Mouse (Mus musculus): ENCODE data around the gene Tcte1. TPM values are rescaled to one million over a fixed set of nuclear protein-coding genes. Genes with fewer than 3 reads are reported as not detected.

Gene Tcte1
- polyA plus RNA-seq (2012) = not detected in 2 replicates

DNA sequence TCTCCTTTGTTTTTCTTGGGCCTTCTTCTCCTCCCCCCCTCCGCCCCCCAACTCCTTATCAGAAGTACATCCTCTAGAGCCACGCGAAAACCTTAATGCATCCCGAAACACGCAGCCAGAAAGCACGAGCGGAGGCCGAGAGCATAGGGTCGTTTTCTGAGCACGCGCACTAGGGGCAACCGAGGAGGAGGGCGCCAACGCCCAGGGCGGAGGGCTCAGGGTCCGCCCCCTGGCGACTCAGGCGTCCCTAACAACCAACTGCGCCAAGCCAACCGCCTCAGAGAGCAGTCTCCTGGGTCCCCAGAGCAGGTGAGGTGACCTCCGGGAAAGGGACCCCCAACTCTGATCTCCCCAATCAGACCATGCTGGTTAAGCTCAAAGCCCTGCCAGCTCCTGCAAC lies at the start of gene Tcte1:
Gene Tcte1 (plus strand): TSS at position 172 of the 400 bp plus-strand sequence.
- H3K27me3 ChIP-seq (ENCODE audit: control insufficient read depth) = peaks cover 34% of the 10 kb centered on the region
- no peak within 1 kb of the TSS for H3K4me3 ChIP-seq (replicated peaks)
- H3K4me1 ChIP-seq (ENCODE audit: control insufficient read depth) = peaks cover 7% of the 10 kb centered on the region
- H3K9me3 ChIP-seq (ENCODE audit: control insufficient read depth, low read length) = no peaks in the 10 kb centered on the region
- H3K36me3 ChIP-seq (ENCODE audit: control insufficient read depth) = peaks cover 21% of the 10 kb centered on the region
- TF ChIP-seq TAL1 (IDR thresholded peaks at IDR 0.05; ENCODE audit: low read length) (no peak), GATA1 (IDR thresholded peaks at IDR 0.05; ENCODE audit: low read length) (no peak)

DNA sequence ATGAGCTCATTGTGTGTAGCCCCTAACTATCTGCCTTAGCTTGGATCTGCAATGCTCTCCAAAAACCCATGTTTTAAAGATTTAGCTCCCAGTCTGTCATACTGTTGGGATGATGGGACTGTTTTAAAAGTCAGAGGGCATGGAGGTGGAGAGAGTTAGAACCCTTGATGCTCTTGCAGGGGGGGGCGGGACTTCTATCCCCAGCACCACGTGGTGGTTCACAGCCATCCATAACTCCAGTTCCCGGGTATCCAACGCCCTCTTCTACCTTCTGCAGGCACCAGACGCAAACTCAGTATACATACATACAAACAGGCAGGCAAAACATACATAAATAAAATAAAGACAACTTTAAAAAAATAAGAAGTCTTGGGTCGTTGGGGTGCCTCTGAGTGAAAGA lies 49.6 kb upstream of the Tcte1 start:
- Histone ChIP-seq H3K27me3 (ENCODE audit: control insufficient read depth) (peaks cover 34% of the 10 kb centered on the region), H3K9me3 (ENCODE audit: control insufficient read depth, low read length) (no peaks in the 10 kb centered on the region; the same call in 1 of the 2 replicates), H3K36me3 (ENCODE audit: control insufficient read depth) (no peaks in the 10 kb centered on the region), H3K4me3 (replicated peaks) (no peak overlapping the region), H3K4me1 (ENCODE audit: control insufficient read depth) (peaks cover 6% of the 10 kb centered on the region)
- TF ChIP-seq TAL1 (IDR thresholded peaks at IDR 0.05; ENCODE audit: low read length) (no peak), GATA1 (IDR thresholded peaks at IDR 0.05; ENCODE audit: low read length) (no peak)

DNA sequence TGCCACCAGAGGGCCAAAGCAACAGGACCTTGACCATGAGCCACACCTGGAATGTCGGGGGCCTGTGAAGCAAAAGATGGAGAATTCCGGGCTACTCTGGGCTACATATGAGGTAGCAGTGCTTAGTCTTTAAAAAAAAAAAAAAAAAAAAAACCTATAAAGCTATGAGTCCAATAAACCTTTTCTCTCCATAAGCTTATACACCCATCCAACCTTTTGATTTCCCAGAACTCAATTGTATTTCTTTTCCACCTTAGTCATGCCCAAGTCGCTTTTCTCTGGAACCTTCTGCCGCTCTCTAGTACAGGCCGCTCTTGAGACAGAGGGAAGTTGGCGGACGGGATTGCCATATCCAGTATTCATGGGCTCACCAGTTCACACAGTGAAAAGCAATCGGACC lies 49.1 kb upstream of the Tcte1 start:
- peaks cover 6% of the 10 kb centered on the region for H3K4me1 ChIP-seq (ENCODE audit: control insufficient read depth)
- H3K9me3 ChIP-seq (ENCODE audit: control insufficient read depth, low read length) = no peaks in the 10 kb centered on the region
- TF ChIP-seq GATA1 (IDR thresholded peaks at IDR 0.05; ENCODE audit: low read length) (no peak), TAL1 (IDR thresholded peaks at IDR 0.05; ENCODE audit: low read length) (no peak)
- no peak overlapping the region for H3K4me3 ChIP-seq (replicated peaks)
- peaks cover 34% of the 10 kb centered on the region for H3K27me3 ChIP-seq (ENCODE audit: control insufficient read depth)
- H3K36me3 ChIP-seq (ENCODE audit: control insufficient read depth) = no peaks in the 10 kb centered on the region

DNA sequence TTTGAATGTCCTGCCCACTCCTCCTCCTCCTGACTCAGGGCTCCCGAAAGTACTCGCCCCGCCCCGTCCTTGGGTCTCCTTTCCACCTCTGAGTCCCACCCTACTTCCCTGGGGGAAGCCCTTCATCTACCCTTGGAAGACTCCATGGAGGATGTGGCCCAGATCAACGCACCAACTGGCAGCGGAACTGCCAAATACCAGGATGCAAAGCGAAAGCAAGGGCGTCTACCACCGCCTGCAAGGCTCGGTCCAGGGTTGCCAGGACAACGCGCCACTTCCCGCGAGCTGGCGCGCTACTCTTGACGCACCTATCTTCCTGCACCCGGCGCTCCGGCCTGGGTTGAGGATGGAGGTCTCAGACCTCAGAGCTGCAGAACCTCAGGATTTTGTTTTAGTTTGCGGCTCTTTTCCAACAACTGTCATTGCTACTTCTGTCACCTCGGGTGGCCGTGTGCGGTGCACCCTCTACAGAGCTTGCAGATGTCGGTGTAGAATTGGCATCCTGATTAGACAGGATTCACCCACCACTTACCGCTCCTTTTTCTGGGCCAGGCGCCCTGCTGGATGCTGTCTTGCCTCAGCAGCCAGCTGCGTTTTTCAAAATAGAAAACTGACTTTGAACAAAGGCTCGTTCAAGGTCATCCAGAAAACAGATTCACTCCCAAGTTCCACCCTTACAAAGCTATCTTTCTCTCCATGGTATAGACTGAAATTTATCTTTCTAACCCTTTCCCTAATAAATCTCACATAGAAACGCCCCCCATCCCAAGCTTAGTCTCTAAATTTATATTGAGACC lies 48.4 kb upstream of the Tcte1 start, which contains the start of gene Spats1:
Gene Spats1 (minus strand): TSS at position 747 of the 797 bp plus-strand sequence.
- Histone ChIP-seq H3K27me3 (ENCODE audit: control insufficient read depth) (peaks cover 34% of the 10 kb centered on the region), H3K36me3 (ENCODE audit: control insufficient read depth) (no peaks in the 10 kb centered on the region), H3K9me3 (ENCODE audit: control insufficient read depth, low read length) (no peaks in the 10 kb centered on the region), H3K4me3 (replicated peaks) (peak within 1 kb of the TSS; percentile 25), H3K4me1 (ENCODE audit: control insufficient read depth) (peaks cover 6% of the 10 kb centered on the region)
- TF ChIP-seq GATA1 (IDR thresholded peaks at IDR 0.05; ENCODE audit: low read length) (no peak), TAL1 (IDR thresholded peaks at IDR 0.05; ENCODE audit: low read length) (no peak)

DNA sequence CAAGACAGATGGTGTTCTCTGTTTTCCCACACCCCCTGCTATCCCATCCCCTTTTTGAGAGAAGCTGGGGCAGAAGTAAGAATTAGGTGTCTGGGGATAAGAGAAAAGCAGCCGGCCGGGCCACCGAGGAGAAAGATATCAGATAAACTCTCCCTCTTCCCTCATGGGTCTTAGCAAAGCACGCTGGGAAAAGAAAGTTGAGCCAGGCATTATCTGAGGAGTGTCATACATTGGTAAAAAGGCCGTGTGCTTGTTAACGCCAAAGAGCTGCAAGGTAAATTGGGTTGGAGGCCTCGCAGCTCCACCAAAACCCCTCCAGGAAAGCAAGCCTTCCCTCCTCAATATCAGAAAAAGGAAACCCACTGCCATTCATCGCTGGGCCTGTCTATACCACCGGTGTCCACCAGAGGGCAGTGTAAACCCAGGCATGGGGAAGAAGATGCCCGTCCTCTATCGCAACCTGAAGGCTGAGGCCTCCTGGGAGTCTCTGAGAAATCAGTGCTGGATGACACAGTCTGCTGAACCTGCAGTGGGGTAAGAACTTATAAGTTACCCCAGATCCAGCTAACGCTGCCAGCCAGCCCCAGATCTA lies 44.9 kb upstream of the Tcte1 start:
- Histone ChIP-seq H3K4me3 (replicated peaks) (no peak overlapping the region), H3K4me1 (ENCODE audit: control insufficient read depth) (peaks cover 6% of the 10 kb centered on the region), H3K36me3 (ENCODE audit: control insufficient read depth) (no peaks in the 10 kb centered on the region), H3K27me3 (ENCODE audit: control insufficient read depth) (peaks cover 33% of the 10 kb centered on the region), H3K9me3 (ENCODE audit: control insufficient read depth, low read length) (peaks cover 3% of the 10 kb centered on the region; the same call in 1 of the 2 replicates)
- TF ChIP-seq TAL1 (IDR thresholded peaks at IDR 0.05; ENCODE audit: low read length) (no peak), GATA1 (IDR thresholded peaks at IDR 0.05; ENCODE audit: low read length) (no peak)

DNA sequence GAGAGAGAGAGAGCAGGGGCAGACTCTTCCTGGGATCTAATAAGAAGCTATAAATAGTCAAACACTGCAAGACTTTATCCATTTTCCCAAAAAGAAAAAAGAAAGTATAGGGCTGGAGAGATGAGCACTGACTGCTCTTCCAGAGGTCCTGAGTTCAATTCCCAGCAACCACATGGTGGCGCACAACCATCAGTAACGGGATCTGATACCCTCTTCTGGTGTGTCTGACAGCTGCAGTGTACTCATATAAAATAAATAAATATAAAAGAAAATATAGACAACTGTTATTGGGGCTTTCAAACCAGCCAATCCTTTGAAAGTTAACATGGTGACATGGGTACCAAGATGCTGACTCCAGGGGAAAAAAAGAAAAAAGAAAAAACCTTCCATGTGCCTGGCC lies 42.8 kb upstream of the Tcte1 start:
- Histone ChIP-seq H3K9me3 (ENCODE audit: control insufficient read depth, low read length) (peaks cover 3% of the 10 kb centered on the region; the same call in 1 of the 2 replicates), H3K36me3 (ENCODE audit: control insufficient read depth) (no peaks in the 10 kb centered on the region), H3K27me3 (ENCODE audit: control insufficient read depth) (peaks cover 15% of the 10 kb centered on the region), H3K4me3 (replicated peaks) (no peak overlapping the region), H3K4me1 (ENCODE audit: control insufficient read depth) (peaks cover 3% of the 10 kb centered on the region)
- TF ChIP-seq GATA1 (IDR thresholded peaks at IDR 0.05; ENCODE audit: low read length) (no peak), TAL1 (IDR thresholded peaks at IDR 0.05; ENCODE audit: low read length) (no peak)

DNA sequence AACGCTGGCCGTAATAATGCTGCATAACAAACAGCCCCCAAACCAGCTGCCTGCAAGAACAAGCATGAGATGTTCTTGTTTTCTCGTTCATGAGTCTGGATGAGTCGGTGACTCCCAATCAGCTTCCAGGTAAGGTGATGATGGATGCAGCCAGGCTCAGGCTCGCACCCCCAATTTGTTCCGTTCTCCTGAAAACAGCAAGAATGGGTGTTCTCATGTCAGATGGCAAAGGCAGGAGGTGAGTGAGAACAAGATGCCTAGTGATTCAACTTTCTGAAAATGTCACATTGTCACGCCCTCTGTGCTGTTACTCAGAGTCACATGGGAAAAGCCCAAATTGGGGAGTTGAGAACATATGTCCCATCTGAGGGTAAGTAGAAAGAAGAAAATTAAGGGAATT lies 37.7 kb upstream of the Tcte1 start:
- Histone ChIP-seq H3K4me1 (ENCODE audit: control insufficient read depth) (no peaks in the 10 kb centered on the region), H3K4me3 (replicated peaks) (no peak overlapping the region), H3K9me3 (ENCODE audit: control insufficient read depth, low read length) (peaks cover 3% of the 10 kb centered on the region; the same call in 1 of the 2 replicates), H3K27me3 (ENCODE audit: control insufficient read depth) (no peaks in the 10 kb centered on the region), H3K36me3 (ENCODE audit: control insufficient read depth) (no peaks in the 10 kb centered on the region)
- no peak for TF ChIP-seq GATA1 (IDR thresholded peaks at IDR 0.05; ENCODE audit: low read length)
- TF ChIP-seq TAL1 (IDR thresholded peaks at IDR 0.05; ENCODE audit: low read length) = no peak

DNA sequence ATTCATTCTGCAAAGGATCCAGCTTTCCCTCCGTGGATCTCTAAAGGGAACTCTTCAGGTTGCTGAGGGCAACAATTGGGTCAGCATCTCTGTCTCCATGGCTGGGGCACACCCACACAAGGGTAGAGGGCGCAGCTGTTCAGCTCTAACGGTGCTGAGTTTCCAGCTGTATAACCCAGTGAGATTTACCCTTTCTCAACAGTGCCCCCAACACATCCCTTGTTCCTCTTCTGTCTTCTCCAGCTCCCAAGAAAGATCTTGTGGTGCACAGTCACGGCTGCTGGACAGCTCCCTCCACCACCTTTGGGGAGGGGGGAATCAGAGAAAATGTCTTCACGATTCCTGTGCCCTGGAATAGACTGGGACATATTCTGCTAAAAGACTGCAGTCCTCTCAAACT lies 36.0 kb upstream of the Tcte1 start:
- TF ChIP-seq TAL1 (IDR thresholded peaks at IDR 0.05; ENCODE audit: low read length) (no peak), GATA1 (IDR thresholded peaks at IDR 0.05; ENCODE audit: low read length) (no peak)
- Histone ChIP-seq H3K9me3 (ENCODE audit: control insufficient read depth, low read length) (no peaks in the 10 kb centered on the region), H3K27me3 (ENCODE audit: control insufficient read depth) (0 out of 2 replicates have a peak, but pooled peaks cover 1% of the 10 kb centered on the region), H3K4me1 (ENCODE audit: control insufficient read depth) (no peaks in the 10 kb centered on the region), H3K36me3 (ENCODE audit: control insufficient read depth) (no peaks in the 10 kb centered on the region), H3K4me3 (replicated peaks) (no peak overlapping the region)
